Mouse (Mus musculus): ENCODE measurements around the gene Ubl3. TPM values are rescaled to one million over a fixed set of nuclear protein-coding genes. Genes with fewer than 3 reads are reported as not detected.
A peak's percentile ranks its signal among the peaks of the same experiment; 100 is the strongest.

Gene Ubl3
- total RNA-seq, 1 experiment from 2014 or later: 181 TPM

GRCm38 (mm10) chr5:148523202-148523971, 29.2 kb downstream of the Ubl3 start:
- DNase-seq: no peak

DNA sequence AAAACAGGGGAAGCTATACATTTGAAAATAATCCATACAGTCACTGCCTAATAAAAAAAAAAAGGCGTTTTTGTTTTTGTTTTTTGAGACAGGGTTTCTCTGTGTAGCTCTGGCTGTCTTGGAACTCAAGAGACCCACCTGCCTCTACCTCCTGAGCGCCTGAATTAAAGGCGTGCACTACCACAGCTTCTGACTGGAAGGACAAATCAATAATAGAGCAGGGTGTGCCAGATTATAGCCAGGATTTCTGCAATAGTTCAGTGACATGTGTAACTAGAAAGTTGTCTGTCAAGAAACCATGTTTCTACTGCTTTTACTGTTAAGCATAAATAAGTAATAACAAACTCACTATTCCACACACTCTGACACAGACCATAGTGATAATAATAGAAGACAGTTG, 30.2 kb downstream of the Ubl3 start:
- DNase-seq: no peak

DNA sequence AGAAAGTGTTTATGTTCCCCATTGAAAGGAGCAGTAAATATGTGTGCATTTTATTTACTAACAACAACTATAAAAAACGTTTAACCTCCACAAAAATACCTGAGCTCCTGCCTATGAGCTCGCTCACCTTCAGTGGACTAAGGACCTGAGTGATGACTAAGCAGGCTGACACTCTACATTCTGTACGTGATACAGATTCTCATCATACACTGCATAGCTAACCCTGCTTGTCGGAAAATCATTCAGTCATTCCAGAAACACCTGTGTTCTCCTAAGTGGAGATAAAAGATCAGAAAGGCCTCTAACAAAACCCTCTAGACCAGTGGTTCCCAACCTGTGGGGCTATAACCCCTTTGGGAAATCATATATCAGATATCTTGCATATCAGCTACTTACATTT, 35.1 kb downstream of the Ubl3 start:
- DNase-seq: no peak

DNA sequence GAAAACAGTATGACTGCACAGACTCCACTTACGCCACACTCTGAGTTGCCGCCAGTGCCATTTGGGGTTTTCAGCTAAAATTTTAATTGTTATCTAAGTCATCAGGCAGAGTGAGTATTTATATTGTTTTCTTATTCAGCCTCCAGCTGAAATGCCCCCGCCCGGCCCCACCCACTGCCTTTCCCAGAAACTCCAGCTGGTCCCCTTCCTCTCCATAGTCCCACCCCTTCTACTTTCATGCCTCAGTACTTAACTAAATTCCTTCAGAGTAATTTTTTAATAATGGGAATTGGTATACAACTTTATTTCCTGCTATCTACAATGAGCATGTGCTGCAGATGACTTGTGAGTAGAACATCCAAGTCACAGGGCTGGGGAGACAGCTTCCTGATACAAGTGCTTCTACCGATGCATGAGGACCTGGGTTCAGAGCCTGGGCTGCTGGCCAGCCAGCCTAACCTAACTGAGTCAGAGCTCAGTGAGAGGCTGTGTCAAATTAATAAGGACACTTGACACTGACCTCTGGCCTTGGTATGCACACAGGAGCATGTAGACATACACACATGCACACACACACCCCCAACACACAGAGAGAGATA, 40.4 kb downstream of the Ubl3 start:
- no peak for DNase-seq

GRCm38 (mm10) chr5:148510265-148510664, 42.3 kb downstream of the Ubl3 start:
- no peak for DNase-seq

DNA sequence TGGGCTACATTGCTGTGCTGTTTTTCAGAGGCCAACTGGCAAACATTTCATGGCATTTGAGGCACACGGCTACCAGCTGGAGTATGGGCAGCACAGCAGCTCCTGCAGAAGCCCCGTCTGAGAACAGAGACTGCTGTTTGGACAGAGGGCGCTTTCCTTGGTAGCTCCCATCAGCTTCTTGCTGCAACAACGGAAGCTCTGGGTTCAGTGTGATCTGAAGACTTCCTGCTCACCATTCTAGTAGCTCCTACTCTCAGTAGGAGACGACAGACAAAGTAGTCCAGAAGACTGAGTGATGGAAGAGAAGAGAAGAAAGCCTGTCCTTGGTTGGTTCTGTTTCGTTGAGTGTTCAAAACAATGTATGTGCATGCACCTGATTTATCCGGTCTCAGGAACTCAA, 42.9 kb downstream of the Ubl3 start:
- no peak for DNase-seq

- no peak for DNase-seq
Measured at GRCm38 (mm10) chr5:148508901-148509604, 43.5 kb downstream of the Ubl3 start.

DNA sequence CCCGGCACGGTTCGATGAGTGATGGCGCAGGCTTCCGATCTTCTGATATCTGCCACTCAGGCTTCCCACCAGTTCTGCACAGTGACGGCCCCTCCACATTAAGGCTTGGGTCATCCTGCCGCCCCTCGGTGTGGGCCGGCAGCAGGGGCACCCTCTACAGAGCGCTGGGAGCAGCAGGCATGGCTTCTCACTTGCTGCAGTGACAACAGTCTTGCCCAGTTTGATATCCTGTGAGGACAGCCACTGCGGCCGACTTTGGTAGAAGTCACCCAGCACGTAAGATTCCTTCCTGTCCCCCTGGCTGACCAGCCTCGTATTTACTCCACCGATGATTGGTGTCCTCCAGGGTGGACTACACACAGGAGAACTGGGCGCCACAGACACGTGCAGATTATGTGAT, 47.2 kb downstream of the Ubl3 start:
- no peak for DNase-seq

DNA sequence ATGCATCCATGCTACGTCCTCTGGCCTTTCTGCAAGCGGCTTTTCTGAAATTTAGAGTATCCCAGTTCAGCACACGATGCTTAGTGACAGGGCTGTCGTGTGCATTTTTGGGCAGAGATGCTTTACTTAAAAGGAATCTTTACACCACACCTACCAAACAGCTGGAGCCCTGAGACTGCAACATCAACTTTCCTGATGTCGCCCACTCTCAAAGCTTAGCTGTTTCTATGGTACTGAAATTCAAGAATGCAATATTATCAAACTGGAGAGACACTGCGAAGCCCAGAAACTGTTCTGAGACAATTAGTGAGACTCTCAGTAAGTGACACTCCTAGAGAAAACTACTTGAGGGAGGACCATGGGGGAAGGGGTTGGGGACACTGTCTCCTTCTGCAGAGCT, 50.4 kb downstream of the Ubl3 start:
- no peak for DNase-seq

GRCm38 (mm10) chr5:148501228-148501957, 51.2 kb downstream of the Ubl3 start:
- DNase-seq: no peak

- DNase-seq: no peak
Measured at GRCm38 (mm10) chr5:148500516-148500915, 52.1 kb downstream of the Ubl3 start.

GRCm38 (mm10) chr5:148499616-148500015, 53.0 kb downstream of the Ubl3 start:
- DNase-seq: no peak

DNA sequence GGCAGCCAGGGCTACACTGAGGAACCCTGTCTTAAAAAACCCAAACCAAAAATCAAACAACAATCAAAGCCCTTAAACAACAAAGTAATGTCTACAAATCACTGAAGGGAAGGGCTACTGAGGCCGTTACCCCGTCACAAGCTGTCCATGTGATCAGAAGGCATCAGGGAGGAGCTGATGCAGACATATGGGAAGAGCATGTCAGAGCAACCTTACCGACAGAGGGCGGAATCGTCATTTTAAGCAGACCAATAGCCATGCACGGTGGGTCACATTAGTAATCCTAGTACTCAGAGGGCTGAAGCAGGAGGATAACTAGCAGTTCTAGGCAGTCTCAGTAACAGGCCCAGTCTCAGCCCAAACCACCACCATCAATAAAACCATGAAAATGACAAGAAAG, 56.6 kb downstream of the Ubl3 start:
- no peak for DNase-seq

DNA sequence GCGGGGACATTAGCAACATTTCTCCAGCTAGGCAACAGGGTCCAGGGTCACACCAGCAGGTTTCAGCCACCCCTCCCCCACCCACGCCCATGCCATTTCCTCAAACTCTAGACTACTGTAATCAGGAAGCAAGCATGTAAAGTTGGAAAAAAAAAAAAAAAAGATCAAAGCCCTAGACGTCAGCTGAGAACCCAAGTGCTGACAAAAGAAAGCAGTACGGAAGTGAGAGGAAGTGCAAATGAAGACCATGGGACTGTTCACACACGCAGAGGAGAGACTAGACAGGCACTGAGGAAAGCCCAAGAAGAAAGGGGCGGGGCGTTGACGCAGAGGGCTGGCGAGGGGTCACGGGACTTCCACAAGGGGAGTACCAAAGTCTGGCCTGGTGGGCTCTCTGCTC, 57.4 kb downstream of the Ubl3 start:
- no peak for DNase-seq

GRCm38 (mm10) chr5:148494249-148494648, 58.3 kb downstream of the Ubl3 start:
- no peak for DNase-seq

GRCm38 (mm10) chr5:148493025-148493424, 59.6 kb downstream of the Ubl3 start:
- no peak for DNase-seq

DNA sequence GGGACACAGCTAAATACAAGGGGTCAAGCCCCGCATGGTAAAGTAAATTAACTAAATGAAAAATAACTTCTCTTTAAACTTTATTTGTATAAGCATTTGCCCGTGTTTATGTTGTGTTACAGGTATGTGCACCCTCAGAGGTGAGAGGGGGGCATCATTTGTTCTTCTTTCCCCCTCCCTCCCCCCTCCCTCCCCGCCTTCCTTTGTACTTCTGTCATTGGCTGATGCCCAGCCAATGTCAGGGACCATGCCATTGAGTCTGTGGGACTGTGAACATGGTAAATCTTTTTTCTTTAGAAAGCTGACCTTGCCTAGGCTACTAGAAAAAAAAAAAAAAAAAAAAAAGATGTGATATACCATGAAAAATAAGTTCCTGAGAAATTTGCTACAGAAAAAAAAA, 62.2 kb downstream of the Ubl3 start:
- DNase-seq: no peak

DNA sequence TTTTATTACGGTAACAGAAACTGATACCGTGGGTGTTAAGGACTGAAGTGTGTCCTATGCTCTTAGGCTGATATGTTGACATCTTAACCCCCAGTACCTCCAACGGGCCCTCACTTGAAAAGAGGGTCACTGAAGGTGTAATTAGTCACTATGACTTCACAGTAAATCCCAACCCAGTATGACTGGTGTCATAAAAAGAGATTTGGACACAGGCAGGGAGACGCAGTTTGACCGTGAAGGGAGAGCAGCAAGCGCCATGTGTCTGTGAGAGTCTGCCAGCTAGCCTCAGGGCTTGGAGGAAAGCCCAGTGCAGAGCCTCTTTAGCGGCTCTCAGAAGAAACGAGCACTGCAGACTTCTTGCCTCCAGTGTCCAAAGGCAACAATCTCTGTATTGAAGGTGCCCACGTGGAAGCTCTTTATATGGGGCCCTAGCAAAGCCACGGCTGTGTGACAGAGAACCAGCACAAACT, 62.8 kb downstream of the Ubl3 start:
- DNase-seq: peak; percentile 56

GRCm38 (mm10) chr5:148488891-148489723, 63.5 kb downstream of the Ubl3 start:
- DNase-seq: no peak

- DNase-seq: no peak
Measured at GRCm38 (mm10) chr5:148486202-148486601, 66.4 kb downstream of the Ubl3 start.

- DNase-seq: no peak
Measured at GRCm38 (mm10) chr5:148481745-148482144, 70.8 kb downstream of the Ubl3 start.

DNA sequence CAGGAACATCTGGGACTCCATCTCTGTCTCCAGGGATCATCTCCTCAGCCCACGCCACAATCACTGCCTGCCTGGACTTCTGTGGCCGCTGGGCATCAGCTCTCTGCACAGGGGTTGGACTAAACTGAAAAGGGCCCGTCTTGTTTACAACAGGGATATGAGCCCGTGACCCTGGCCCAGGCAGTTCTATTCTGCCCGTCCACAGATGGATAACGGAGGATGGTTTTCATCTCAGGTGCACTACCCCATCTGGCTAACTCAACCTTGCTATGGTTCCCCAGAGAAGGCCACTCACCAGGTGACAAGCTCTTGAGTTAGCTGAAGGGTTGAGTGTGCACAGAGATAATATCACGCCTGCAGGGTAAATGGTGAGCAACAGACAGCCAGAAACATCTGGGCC, 78.2 kb downstream of the Ubl3 start:
- DNase-seq: no peak
